Mouse (Mus musculus) heart, adult 2 months (tissue): ENCODE measurements around the gene 2410015M20Rik. TPM values are rescaled to one million over a fixed set of nuclear protein-coding genes. Genes with fewer than 3 reads are reported as not detected.

Source experiments
- DNase-seq, 2 experiments: peaks; one replicate each; pipeline ENCODE4 v3.0.0; 2021
- H3K27ac ChIP-seq: fragments of 200-600 bp; 2 replicates; pipeline ENCODE4 v1.8.1; 2022
- H3K27me3 ChIP-seq: fragments of 200-500 bp; 2 replicates; pipeline ENCODE4 v1.6.1; 2012; ENCODE audit warnings: mild to moderate bottlenecking, low read length, inconsistent platforms, mixed read lengths; ENCODE audit not compliant: control insufficient read depth, insufficient read depth
- H3K36me3 ChIP-seq: fragments of 200-500 bp; 2 replicates; pipeline ENCODE4 v1.6.1; 2012; ENCODE audit warnings: low read length, inconsistent platforms; ENCODE audit not compliant: control insufficient read depth, insufficient read depth
- H3K4me1 ChIP-seq: fragments of 200-500 bp; 2 replicates; pipeline ENCODE4 v1.6.1; 2011; ENCODE audit warnings: low read length; ENCODE audit not compliant: control insufficient read depth, insufficient read depth
- H3K4me3 ChIP-seq: fragments of 200-600 bp; 2 replicates; pipeline ENCODE4 v1.8.1; 2022
- H3K79me2 ChIP-seq: fragments of 200-500 bp; replicated peaks from 2 replicates; pipeline ENCODE4 v1.6.1; 2012; ENCODE audit warnings: mild to moderate bottlenecking, inconsistent platforms, low read length, moderate library complexity, mixed read lengths; ENCODE audit not compliant: control insufficient read depth, insufficient read depth
- H3K9ac ChIP-seq: fragments of 200-500 bp; 2 replicates; pipeline ENCODE4 v1.6.1; 2012; ENCODE audit warnings: low read depth, mild to moderate bottlenecking, control low read depth, inconsistent platforms, low read length, mixed read lengths
- CTCF ChIP-seq: fragments of 200-600 bp; IDR thresholded peaks from 2 replicates; pipeline ENCODE4 v1.8.1; 2022; ENCODE audit warnings: antibody characterized with exemption, mild to moderate bottlenecking, moderate library complexity
- EP300 ChIP-seq: fragments of 200-500 bp; IDR thresholded peaks from 2 replicates; pipeline ENCODE4 v1.6.1; 2011; ENCODE audit warnings: low read depth, low read length, control low read depth; ENCODE audit not compliant: insufficient read depth
- POLR2A ChIP-seq: fragments of 200-500 bp; IDR thresholded peaks from 2 replicates; pipeline ENCODE4 v1.6.1; 2011; ENCODE audit warnings: mild to moderate bottlenecking, low read depth, low read length, control low read depth; ENCODE audit not compliant: insufficient read depth
- WGBS: fragments of 180-500 bp; shearing (Covaris S2); methylation state at CpG from one replicate; pipeline ENCODE4 v1.1.7; 2018; 5-methylcytosine and 5-hydroxymethylcytosine counted together
- intact Hi-C: fragments of 180-260 bp; cut with DNase I; formaldehyde crosslinking; loops from one replicate; pipeline ENCODE4 v1.15.1; 2025
- long read RNA-seq: library from polyadenylated mRNA; stranded (forward); transcript quantifications from one replicate; pipeline ENCODE4 v2.0.0, GENCODE M21; 2021
- polyA plus RNA-seq: library from polyadenylated mRNA; depleted of rRNA; stranded (reverse); fragments of >200 nt; gene quantifications from 2 replicates; pipeline ENCODE4 v1.2.3, GENCODE M21; 2012; rRNA removed
- total RNA-seq, 2 experiments: library from RNA; stranded (reverse); gene quantifications; 2 replicates each; pipeline ENCODE4 v1.2.3; 2021

Gene 2410015M20Rik
- 100 to 1,000 TPM; 291 to 329 TPM for total RNA-seq
- 320 and 381 TPM in 2 replicates for polyA plus RNA-seq
- long read RNA-seq, transcript 2410015M20Rik-201 (4 exons, 755 nt), result major isoform, 191 of 197 reads
- long read RNA-seq, partial matches to known transcripts, result 1 of 197 reads
- long read RNA-seq, other reads (novel, unspliced or antisense), result 5 of 197 reads

DNA sequence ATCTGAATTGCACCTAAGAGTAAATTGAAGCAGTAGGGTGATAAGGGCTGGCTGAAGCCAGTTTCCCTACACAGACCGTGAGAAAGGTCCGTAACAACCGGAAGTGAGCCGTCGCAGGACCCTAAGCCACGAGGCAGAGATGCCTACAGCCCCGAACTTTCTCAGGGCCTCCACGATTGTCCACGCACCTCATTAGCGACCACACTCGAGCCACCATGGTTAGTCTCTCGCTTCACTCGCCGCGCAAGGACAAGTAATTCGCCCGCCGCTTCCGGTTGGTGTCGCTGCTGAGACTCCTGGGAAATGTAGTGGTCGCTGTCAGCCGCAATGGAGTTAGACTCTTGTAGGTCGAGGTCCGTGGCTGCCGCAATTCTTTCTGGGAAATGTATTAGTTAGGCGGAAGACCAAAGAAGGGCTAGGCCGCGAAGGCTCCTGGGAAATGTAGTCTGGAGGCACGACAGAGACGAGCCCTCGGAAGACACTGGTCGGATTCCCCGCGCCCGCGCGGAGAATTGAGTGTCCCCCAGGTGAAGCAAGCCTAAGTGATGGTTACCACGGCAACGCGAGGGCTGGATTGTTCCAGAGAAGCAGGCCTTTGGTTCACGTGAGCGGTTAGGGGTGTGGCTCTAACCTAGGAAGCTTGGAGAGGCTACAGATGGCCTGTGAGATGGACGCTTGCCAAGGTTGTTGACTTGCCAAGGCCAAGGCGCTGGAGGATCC, at the start of gene 2410015M20Rik:
Gene 2410015M20Rik, minus strand, starts transcription at position 320 of the 720 bp plus-strand sequence.
- intact Hi-C loops, result loop anchor here (2.0 to 10.0 kb wide), 5 partner anchors 23 to 897 kb away; partner anchors contain the start of genes Ndufa11, Pot1b, Pspn and Sh3gl1
- peaks cover 9% of the 10 kb centered on the region for H3K4me1 ChIP-seq
- peak; percentile 93 to 96 for DNase-seq
- H3K36me3 ChIP-seq, result no peaks in the 10 kb centered on the region
- TF ChIP-seq EP300, result peak; percentile 85; the same call in 1 of the 2 replicates
- TF ChIP-seq CTCF, result peak; percentile 77
- TF ChIP-seq POLR2A, result peak; percentile 91
- no peaks in the 10 kb centered on the region for H3K79me2 ChIP-seq
- peak within 1 kb of the TSS; percentile 94 for H3K27ac ChIP-seq
- H3K9ac ChIP-seq, result peak within 1 kb of the TSS; percentile 76
- under 1% methylated on average over 44 of the region's 44 CpGs for WGBS
- H3K4me3 ChIP-seq, result peak within 1 kb of the TSS; percentile 90
- no peaks in the 10 kb centered on the region for H3K27me3 ChIP-seq

DNA sequence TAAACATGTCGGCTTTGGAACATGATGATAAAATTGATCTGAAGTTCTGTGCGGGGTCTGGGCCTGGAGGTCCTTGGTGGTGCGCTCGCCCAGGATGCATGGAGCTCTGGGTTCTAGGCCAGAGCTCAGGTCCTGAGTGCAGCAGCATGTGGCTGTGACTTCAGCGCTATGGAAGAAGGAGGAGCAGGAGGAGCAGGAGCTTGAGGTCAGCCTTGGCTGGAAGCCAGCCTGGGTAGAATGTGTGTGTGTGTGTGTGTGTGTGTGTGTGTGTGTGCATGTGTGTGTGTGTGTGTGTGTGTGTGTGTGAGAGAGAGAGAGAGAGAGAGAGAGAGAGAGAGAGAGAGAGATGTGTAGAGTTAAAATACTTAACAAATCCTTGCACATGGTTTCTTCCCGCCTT, 46.6 kb upstream of the 2410015M20Rik start:
- Histone ChIP-seq H3K36me3 (no peaks in the 10 kb centered on the region), H3K4me1 (no peaks in the 10 kb centered on the region), H3K27ac (no peak overlapping the region), H3K9ac (no peak overlapping the region), H3K27me3 (no peaks in the 10 kb centered on the region), H3K4me3 (no peak overlapping the region), H3K79me2 (no peaks in the 10 kb centered on the region)
- WGBS, result 71% methylated on average over 6 of the region's 6 CpGs
- intact Hi-C loops, result no loop called here
- no peak for TF ChIP-seq CTCF
- TF ChIP-seq EP300, result no peak
- no peak for TF ChIP-seq POLR2A
- DNase-seq, result no peak

DNA sequence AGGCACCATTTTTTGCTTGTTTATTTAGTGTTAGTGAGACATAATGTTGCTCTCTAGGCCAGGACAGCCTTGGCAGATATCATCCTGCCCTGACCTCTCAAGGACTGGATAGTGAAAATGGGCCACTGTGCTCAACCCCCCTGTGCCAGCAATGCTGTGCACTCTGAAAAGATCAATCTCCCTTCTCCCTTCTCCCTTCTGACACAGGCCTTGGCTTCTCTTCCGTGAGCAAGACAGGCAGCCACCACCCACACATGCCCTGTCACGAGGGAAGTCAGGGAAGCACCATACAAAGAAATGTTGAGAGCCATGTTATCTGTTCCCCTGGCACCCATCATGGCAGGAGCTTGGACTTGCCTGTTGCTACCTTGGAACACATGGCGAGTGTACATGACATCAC, 45.7 kb upstream of the 2410015M20Rik start:
- intact Hi-C loops, result no loop called here
- H3K4me3 ChIP-seq, result no peak overlapping the region
- TF ChIP-seq CTCF (no peak), EP300 (no peak), POLR2A (no peak)
- no peak overlapping the region for H3K9ac ChIP-seq
- 40% methylated on average over 3 of the region's 3 CpGs for WGBS
- no peaks in the 10 kb centered on the region for H3K36me3 ChIP-seq
- H3K4me1 ChIP-seq, result no peaks in the 10 kb centered on the region
- no peak overlapping the region for H3K27ac ChIP-seq
- no peaks in the 10 kb centered on the region for H3K79me2 ChIP-seq
- no peaks in the 10 kb centered on the region for H3K27me3 ChIP-seq
- no peak for DNase-seq

- Histone ChIP-seq H3K4me1 (no peaks in the 10 kb centered on the region), H3K79me2 (no peaks in the 10 kb centered on the region), H3K4me3 (no peak overlapping the region), H3K9ac (no peak overlapping the region), H3K27ac (no peak overlapping the region), H3K36me3 (no peaks in the 10 kb centered on the region), H3K27me3 (no peaks in the 10 kb centered on the region)
- no peak for DNase-seq
- intact Hi-C loops, result no loop called here
- TF ChIP-seq CTCF (no peak), POLR2A (no peak), EP300 (no peak)
- 85% methylated on average over 2 of the region's 2 CpGs for WGBS
Measured at GRCm38 (mm10) chr17:56654771-56655170, 45.2 kb upstream of the 2410015M20Rik start.

DNA sequence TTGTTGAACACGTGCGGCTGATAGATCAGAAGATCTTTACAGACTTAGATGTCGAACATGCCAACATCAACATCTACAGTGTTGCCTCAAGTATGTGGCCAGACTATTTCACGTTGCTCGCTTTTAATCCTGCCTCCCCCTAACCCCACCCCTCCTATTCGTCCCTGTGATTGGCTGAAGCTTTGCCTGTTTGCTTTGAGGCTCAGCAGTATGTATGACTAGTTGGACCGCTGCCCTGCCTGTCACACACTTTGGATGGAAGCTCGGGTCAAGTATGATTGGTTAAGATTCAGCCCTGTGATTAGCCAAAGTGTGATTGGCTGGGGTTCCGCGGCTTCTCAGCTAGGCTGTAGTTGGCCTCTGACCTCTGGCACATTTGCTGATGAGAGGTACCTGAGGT, 42.2 kb upstream of the 2410015M20Rik start:
- Histone ChIP-seq H3K79me2 (no peaks in the 10 kb centered on the region), H3K36me3 (no peaks in the 10 kb centered on the region), H3K27me3 (no peaks in the 10 kb centered on the region), H3K4me3 (no peak overlapping the region), H3K27ac (no peak overlapping the region), H3K4me1 (no peaks in the 10 kb centered on the region), H3K9ac (no peak overlapping the region)
- TF ChIP-seq EP300 (no peak), POLR2A (no peak), CTCF (no peak)
- intact Hi-C loops, result no loop called here
- DNase-seq, result no peak
- 26% methylated on average over 10 of the region's 10 CpGs for WGBS

GRCm38 (mm10) chr17:56647546-56647945, 38.0 kb upstream of the 2410015M20Rik start:
- no peak for DNase-seq
- no peak overlapping the region for H3K9ac ChIP-seq
- H3K4me1 ChIP-seq, result no peaks in the 10 kb centered on the region
- 28% methylated on average over 12 of the region's 13 CpGs for WGBS
- H3K27ac ChIP-seq, result no peak overlapping the region
- TF ChIP-seq POLR2A, result no peak
- no peak for TF ChIP-seq EP300
- TF ChIP-seq CTCF, result no peak
- no peaks in the 10 kb centered on the region for H3K27me3 ChIP-seq
- intact Hi-C loops, result no loop called here
- no peaks in the 10 kb centered on the region for H3K79me2 ChIP-seq
- no peak overlapping the region for H3K4me3 ChIP-seq
- H3K36me3 ChIP-seq, result no peaks in the 10 kb centered on the region
